Mouse (Mus musculus): ENCODE measurements around the gene Dync1li2.
A peak's percentile ranks its signal among the peaks of the same experiment; 100 is the strongest.

The Dync1li2 gene

DNA sequence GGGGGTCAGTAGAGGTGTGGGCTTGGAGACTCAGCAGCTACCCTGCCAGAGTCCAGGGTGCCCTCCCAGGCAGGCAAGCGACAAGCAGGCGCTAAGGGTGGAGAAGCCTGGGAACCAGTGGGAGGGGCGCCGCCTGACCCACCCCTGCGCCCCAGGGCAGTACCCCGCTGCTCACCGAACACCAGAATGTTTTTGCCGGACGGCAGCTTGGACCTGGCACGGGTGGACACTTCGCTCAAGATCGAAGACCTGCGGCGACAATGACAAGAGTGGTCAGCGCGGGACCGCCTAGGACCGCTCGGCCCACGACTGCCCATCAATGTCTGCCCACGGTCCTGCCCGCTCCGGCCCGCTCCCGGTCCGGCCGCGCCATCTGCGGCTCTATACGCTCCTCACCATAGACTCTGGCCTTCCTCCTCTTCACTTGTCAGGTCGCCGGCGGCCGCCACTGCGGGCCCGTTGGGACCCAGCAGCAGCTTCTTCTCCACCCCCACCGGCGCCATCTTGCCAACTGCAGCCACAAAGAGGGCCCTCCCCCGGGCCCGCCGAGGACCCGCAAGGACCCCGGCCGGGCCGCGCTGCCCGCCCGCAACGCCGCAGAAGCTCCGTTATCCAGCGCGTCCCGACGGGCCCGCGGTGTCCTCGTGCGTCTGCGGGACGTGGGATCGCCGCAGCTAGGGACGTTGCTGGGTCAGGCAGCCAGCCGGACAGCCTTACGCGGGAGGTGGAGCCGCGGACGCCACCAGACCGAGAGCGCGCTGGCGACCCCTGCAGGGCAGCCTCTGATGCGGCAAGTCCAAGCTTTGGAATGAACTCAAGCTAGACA, at the start of gene Dync1li2:
Dync1li2 (minus strand) TSS at position 749 of the 826 bp plus-strand sequence.
- DNase-seq = peak; percentile 97

DNA sequence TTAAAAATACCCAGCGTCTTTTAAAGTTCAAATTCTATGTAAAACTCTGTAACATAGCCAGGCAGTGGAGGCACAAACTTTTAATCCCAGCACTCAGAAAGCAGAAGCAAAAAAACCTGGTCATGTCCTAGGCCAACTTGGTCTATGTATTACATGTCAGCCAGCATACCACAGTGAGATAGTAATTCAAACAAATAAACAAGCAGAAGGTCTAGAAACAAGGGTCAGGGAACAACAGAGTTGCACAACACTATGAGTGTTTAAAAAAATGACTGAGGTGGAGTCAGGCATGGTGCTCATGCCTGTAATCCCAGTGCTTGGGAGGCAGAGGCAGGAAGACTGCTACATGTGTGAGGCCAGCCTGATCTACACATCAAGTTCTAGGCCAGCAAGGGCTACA, 36.2 kb upstream of the Dync1li2 start:
- DNase-seq = no peak

DNA sequence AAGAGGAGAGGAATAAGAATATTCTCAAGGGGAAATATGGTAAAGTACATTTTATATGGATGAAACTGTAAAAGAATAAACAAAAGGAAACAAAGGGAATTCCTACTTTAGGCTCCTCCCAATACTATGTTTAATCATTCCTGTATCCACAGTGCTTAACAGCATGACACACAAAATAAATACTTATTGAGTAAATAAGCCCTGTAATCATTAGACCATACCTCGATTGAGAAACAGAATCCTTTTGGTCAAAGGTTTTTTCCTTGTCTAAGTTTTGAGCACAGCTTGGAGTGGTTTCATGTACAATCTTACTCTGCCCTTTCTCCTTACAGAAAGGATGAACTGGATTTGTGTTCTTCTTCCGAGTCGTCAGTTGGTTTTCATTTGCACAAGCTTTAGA, 29.6 kb upstream of the Dync1li2 start:
- no peak for DNase-seq

- no peak for DNase-seq
Measured at GRCm38 (mm10) chr8:104467463-104467862, 24.6 kb upstream of the Dync1li2 start.

DNA sequence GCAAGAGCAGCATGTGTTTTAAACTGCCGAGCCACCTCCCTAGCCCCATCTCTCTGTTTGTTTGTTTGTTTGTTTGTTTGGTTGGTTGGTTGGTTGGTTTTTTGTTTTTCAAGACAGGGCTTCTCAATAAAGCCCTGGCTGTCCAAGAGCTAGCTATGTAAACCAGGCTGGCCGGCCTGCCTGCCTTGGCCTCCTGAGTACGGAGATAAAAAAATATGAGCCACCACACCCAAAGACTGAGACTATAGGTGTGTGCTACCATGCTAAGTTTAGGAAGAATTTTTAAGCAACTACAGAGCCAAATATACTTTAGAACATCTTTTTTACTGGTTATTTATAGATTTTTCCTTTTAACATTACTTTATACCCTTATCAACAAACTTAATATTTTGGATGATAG, 9.3 kb upstream of the Dync1li2 start:
- no peak for DNase-seq

- DNase-seq = no peak
Measured at GRCm38 (mm10) chr8:104448796-104449195, 5.9 kb upstream of the Dync1li2 start.

- no peak for DNase-seq
Measured at GRCm38 (mm10) chr8:104446016-104446415, 3.2 kb upstream of the Dync1li2 start.

- no peak for DNase-seq
Measured at GRCm38 (mm10) chr8:104445248-104445647, 2.4 kb upstream of the Dync1li2 start.

DNA sequence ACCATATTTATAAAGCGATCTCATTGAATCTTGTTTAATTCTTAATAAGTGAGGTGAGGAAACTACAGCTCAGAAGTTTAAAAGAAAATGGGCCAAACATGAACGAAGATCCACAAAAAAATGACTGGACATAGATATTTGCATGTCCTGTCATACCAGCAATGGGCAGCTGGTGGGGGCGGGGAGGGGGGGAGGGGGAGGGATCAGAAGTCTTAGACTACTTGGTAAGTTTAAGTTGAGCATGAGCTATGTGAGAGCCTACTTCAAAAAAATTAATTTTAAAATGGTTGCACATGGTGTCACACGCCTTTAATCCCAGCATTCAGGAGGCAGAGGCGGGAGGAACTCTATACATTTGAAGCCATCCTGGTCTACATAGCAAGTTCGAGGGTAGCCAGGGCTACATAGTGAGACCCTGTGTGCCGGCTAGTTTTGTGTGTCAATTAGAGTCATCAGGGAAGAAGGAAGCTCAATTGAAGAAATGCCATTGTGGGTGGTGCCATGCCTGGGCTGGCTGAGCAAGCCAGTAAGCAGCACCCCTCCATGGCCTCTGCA, 355 bp upstream of the Dync1li2 start:
- DNase-seq = no peak

- DNase-seq = no peak
Measured at GRCm38 (mm10) chr8:104441613-104442012, 1.2 kb downstream of the Dync1li2 start.

DNA sequence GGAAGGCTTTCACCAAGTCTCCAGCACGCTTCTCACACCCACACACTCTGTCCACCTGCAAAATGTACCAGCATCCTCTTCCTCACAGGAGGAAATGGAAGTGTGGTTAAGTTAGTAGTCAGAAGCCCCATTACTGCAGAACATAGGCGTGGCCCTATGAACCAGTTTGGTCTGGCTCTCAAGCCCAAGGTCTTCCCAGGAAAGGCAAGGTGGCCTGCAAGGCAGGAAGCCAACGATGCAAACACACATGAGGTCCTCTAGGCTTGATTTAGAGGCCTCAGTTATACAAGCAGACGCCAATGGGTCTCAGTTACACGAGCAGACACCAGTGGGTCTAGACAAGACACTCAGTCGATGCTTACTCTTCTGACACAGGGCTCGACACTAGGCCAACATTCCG, 3.4 kb downstream of the Dync1li2 start:
- no peak for DNase-seq

- no peak for DNase-seq
Measured at GRCm38 (mm10) chr8:104437494-104438135, 5.2 kb downstream of the Dync1li2 start.

DNA sequence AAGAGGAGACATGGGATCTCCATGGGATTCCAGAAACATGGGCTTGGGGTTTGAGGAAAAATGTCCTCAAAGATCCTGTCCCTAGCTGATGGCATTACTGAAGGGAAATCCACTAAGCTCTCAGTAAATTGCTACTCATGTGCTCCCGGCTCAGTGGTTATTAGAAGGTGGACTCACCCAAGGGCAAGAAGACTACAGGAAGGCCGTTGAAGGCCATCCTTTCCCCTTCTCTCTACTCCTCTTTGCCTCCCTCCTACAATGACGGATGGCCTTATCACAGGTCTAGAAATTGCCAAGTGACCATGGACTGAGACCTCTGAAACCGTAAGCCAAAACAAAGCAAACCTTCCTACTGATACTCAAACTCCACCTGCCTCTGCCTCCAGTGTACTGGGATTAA, 6.3 kb downstream of the Dync1li2 start:
- DNase-seq = no peak

DNA sequence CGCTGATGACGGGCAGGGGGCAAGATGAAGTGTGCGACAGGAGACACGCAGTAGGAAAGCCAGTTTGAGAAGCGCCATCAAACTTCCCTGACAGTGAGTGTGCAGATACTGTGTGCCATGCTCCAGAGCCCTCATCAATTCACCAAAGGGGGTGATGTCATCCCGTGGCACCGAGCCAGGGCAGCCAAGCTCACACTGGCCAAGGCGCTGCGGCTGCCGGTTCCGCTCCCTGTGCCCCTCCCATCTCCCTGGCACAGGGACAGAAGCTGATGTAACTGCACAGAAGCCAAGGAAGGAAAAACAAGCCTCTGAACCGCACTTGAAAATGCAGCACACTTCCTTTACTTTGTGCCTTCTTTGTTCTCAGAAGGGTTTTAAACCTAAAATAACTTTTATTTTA, 6.8 kb downstream of the Dync1li2 start:
- DNase-seq = peak; percentile 94

GRCm38 (mm10) chr8:104434826-104435354, 8.0 kb downstream of the Dync1li2 start:
- no peak for DNase-seq

GRCm38 (mm10) chr8:104434275-104434674, 8.6 kb downstream of the Dync1li2 start:
- no peak for DNase-seq

- DNase-seq = no peak
Measured at GRCm38 (mm10) chr8:104433191-104433842, 9.5 kb downstream of the Dync1li2 start.

GRCm38 (mm10) chr8:104432656-104433055, 10.2 kb downstream of the Dync1li2 start:
- no peak for DNase-seq

DNA sequence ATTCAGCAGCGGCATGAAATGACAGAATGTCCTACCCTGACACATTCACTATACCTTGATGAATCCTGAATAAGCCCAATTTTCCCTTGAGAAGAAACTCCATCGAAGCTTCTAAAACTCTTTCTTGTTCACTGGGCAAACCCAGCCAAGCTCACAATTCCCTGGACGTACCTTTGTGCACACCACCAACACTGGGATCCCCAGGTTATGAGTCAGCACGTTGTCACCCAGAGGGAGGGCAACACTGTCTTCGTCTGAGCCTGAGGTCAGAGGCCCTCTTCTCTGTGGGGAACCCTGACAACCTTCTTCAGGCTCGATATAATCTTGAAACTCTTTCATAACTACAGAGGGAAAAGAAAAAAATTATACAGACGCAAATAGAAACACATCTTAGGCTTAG, 12.6 kb downstream of the Dync1li2 start:
- DNase-seq = no peak

- DNase-seq = no peak
Measured at GRCm38 (mm10) chr8:104427703-104428102, 15.1 kb downstream of the Dync1li2 start.

DNA sequence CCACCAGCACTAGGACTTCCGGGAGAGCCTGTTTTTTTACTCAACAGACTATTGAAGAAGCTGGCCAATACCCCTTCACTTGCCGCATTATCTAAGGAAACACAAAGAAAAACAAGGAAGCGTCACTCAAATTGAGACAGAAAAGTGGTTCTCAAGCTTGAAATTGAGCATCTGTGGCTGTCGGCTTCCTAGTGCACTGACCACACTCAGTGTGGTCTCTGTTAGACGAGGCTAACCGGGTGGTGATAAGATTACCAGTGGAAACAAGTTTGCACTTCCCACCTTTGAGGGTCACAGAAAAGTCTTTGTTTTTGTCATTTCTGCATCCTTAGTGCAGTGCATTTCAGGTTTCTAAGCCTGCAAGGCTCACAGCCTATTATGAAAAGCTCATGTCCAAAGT, 20.5 kb downstream of the Dync1li2 start:
- DNase-seq = no peak

DNA sequence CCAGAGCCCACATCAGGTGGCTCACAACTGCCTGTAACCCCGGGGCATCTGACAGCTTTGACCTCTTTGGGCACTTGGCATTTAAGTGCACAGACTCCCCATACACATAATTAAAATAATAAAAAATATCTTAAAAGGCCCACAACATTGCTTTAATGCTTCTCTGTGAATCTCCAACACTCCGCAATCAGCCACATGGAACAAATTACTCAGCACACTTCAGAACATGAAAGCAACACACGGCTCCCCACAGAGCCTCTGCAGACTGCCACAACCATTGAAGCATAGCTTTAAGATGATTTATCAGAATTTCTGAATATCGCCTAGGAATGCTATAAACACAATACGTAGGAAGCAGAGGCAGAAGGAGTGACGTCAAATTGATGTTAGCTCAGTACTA, 26.8 kb downstream of the Dync1li2 start:
- DNase-seq = no peak

DNA sequence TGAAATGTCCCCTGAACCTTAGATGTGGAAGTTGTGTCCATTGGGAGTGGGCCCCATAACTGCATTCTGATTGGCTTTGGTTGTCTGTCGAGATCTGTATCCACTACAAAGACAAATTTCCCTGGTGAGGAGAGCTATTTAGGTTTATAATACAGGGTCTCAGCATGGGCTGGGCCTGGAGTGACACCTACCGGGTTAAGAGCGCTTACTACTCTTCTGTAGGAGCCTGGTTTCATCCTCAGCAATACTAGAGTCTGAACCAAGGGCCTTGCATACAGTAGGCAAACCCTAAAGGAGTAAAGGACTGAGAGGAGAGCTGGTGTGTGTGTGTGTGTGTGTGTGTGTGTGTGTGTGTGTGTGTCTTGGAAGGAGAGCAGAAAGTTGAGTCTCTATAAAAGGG, 28.6 kb downstream of the Dync1li2 start:
- DNase-seq = no peak
